Mouse (Mus musculus): Measurements from ENCODE around the gene Slc22a4. TPM values are rescaled to one million over a fixed set of nuclear protein-coding genes. Genes with fewer than 3 reads are reported as not detected.
"Not testable (repeated sequence)": the region's sequence is repeated elsewhere in the genome, so short reads cannot be mapped to it uniquely, and the experiment has no call there.

Slc22a4 gene
- total RNA-seq, 2 experiments from 2014 or later, result 3.5 to 4.7 TPM

DNA sequence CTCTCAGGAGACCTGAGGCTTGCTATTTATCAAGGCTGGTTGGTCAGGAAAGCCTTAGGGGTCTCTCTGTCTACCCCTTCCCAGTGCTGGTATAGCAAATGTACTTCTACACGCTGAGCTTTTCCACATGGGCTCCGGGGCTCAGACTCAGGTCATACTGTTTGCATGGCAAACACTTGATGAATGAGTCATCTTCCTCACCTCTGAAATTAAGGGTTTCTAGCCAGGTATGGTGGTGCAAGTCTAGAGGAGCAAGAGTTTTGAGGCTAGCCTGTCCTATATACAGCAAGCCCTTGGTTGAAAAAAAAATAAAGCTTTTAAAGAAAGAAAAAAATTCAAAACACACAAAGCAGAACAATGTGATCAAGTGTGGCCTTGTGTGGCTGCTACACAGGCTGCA, 16.6 kb downstream of the Slc22a4 start:
- intact Hi-C loops (cut with DNase I), result no loop called here

DNA sequence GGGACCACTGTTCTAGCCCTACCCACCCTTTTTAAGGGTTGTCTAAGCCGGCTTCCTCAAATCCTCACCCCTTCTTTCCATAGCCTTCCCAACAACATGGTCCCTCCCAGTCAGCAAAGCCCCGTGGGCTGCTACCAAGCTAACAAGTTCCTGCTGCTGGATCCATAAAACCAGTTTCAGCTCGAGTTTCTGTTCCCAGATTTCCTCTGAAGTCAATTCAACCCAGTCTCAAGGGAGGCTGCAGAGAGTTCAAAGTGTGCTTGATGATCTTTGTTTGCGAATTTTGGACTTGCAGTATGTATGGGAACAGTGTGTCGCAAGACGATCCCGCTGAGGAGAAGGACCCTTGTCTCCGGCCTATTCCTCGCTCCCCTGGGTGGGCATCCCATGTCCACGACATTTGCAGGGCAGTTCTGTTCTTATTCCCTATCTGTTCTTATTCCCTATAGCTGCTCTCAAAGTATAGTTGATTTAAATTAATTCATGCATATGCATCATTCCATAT, 19.4 kb downstream of the Slc22a4 start:
- no peak for DNase-seq
- intact Hi-C loops (cut with DNase I), result no loop called here

More for the DNA sequence above, 16.6 kb downstream of the Slc22a4 start:
- DNase-seq, result no peak

DNA sequence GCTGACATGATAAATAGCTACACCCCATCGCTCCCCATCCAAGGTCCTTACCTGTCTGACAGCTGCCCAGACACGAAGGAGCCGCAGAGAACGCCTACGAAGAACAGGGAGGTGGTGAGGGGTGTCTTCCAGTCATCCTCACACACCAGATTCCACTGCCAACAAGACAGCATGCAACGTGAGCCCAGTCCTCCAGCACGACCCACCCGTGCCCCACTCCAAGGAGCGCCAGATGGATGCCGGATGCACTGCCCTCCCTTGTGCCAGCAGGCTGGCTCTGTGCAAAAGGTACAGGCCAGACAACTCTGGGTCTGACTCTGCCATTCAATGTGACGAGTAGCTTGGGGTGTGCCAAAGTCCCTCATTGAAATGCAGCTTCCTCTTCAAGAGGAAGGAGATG, 20.2 kb downstream of the Slc22a4 start:
- no peak for DNase-seq
- intact Hi-C loops (cut with DNase I), result no loop called here

DNA sequence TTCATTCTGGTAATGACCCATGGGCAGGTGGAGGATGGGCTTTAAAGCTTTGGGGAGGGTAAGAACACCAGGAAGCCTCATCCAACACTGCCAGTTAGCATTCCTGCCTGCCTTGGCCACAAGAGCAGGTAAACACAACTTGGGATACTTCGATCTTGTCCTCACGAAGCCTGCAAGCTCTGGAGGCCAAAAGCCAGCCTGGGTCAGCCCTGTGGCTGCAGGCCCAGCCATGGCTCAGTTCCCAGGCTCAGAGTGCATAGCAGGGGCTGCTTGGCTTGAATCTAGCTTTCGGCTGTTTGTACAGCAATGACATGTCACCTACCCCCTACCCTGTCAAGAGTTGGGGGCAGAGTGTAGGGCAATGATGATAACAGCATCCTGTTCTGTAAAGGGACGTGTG, 21.0 kb downstream of the Slc22a4 start:
- DNase-seq, result peak; percentile 69 to 82
- intact Hi-C loops (cut with DNase I), result no loop called here

DNA sequence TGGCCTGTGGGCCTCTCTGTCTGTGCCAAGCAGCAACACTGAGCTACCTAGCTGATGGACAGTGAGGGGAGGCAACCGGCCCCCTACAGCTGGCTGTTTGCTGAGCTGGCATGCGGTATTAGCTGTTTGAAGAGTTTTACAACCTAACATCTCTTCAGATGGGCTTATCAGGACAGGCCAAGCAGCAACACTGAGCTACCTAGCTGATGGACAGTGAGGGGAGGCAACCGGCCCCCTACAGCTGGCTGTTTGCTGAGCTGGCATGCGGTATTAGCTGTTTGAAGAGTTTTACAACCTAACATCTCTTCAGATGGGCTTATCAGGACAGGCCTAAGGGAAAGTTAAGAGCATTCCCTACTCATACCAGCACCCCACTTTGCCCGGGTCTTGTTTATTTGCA, 21.5 kb downstream of the Slc22a4 start:
- intact Hi-C loops (cut with DNase I); DNase-seq: not testable (repeated sequence)

DNA sequence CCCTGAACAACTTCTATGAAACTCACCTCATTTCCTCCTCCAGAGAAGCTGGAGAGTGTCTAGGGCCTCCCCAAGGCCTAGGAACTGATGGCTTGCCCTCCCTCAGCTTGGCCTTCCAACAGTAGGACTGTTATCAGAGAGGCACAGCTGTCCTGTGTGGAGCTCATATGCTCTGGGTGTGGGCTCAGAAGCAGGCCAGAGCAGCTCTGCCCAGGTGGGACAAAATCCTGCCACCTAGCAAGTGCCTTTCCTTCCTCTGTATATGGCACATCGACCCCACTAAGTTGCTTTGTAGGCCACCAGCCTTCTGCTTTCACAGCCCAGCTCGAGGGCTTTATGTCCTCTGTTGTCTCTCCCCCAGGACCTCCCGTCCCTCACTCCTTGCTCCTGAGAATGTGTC, 23.2 kb downstream of the Slc22a4 start:
- DNase-seq, result no peak
- intact Hi-C loops (cut with DNase I), result loop anchor here (5.0 kb wide), 1 partner anchor 72 kb away; no protein-coding TSS in a partner anchor

DNA sequence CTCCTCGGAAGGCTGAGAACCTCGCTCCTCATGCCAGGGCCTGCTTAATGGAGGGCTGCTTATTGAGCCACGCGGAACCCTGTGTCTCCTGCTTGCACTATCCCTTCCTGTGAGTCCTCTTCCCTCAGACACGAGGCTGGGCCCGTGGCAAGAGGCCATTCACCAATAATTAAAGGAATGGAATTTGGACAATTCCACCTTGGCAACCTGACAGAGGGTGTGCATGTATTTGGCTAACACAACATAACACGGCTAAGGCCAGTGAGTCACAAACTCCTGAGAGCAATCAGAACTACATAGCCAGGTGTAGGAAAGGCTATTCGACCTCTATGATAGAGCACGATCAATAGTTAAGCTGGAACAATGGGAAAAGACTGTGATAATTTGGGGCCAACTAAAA, 23.7 kb downstream of the Slc22a4 start:
- intact Hi-C loops (cut with DNase I), result loop anchor here (5.0 kb wide), 1 partner anchor 72 kb away; no protein-coding TSS in a partner anchor
- DNase-seq, result peak in 1 of 2 experiments; percentile 62

DNA sequence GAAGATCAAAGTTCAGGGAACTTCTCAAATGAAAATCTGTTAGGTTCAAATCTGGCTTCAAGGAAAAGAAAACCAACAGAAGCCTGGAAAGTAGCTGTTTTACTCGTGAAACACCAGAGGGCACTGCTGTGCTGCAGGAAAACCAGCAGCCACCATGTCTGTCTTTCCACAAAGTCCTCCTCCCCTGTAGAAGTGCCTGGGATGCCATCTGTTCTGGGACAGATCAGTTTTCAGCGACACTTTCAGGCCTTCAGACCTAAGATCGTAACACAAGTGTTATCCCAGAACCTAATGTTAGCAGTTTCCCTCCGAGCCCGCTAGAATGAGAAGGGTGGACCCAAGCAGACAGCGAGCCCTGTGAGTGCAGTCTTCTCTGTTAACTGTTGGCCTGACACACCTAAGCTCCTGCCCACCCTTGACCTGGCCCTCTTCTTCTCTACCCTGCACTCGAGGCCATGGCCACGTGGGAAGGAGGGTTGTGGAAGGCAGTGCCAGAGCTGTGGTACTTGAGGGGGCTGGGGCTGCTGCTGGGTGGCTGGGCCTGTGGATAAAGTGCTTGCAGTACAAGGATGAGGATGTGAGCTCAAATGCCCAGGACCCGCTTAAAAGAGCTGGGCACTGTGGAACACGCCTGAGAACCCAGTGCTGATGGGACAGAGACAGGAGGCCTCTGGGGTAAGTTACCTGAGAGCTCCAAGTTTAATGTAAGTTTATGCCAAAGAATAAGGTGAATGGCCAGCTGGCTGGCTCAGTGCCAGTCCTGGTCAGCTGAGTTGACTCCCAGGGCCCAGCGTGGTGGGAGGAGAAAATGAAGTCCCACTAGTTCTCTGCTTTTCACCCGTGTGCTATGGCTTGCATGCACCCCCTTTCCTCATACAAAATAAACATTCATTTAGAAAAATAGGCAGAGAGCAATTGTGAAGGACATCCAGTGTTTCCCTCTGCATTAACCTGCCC, 24.9 kb downstream of the Slc22a4 start:
- intact Hi-C loops (cut with DNase I), result loop anchor here (1.0 to 5.0 kb wide), 4 partner anchors 51 to 254 kb away; no protein-coding TSS in a partner anchor
- DNase-seq, result peak; percentile 75 to 79

DNA sequence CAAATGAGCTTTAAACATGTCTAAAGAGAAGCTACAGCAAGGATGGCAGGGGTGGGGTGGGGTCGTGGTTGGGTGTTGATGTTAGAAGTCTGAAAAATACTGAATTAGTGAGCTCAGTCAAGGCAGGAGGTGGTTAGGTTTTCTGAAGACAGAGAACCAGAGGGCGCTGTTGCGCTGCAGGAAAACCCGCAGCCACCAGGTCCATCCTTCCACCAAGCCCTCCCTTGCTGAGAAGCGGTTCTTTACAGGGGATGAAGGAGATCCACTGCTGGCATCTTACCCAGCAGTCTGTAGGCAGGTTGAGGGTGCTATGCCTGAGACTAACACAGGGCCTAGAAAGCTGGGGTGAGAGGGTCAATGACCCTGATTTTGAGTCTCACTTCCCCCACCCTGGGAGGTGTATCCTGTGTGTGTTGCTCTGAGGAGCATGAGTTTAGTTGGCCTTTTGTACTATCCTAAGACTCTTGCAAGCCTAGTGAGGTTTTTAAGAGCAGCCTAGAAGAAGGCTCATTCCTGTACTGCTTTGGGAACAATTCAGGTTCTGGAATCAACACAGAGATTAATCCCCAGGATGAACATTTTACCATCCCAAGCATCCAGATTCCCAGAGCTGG, 25.6 kb downstream of the Slc22a4 start:
- DNase-seq, result peak; percentile 67 to 76
- intact Hi-C loops (cut with DNase I), result loop anchor here (1.0 to 5.0 kb wide), 4 partner anchors 52 to 255 kb away; no protein-coding TSS in a partner anchor

DNA sequence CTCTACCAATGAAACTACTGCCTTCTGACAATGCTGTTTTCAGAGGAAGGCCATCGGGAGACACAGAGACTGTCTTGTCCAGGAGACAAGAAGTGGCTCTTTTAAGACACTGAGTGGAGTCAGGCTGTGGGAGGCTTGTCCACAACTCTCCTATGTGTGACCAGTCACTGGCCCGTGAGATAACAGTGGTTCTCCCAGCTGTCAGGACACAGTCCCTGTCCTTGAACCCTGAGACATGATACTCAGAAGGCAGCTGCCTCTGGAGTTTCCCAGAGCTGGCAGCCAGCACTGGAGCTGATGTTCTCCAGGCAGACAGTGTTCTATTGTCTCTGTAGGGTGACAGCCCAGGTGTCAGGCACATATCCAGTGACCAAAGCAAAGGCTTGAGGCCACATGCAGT, 30.2 kb downstream of the Slc22a4 start:
- intact Hi-C loops (cut with DNase I), result no loop called here
- DNase-seq, result no peak

DNA sequence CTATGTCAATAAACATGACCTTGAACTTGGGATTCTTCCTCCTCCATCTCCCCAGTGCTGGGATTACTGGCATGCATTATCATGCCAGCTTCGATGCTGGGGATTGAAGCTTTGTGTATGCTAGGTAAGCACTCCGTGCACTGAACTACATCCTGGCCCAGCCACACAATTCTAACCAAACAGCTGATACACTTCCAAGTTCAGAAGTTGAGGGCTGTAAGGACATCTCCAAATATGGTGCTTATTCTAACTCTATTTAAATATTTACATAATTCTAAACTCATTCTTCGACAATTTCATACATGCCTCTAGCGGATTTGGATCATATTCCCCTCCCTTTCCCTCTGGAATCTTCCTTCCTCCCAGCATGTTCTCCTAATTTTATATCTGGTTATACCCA, 35.6 kb downstream of the Slc22a4 start:
- no peak for DNase-seq
- intact Hi-C loops (cut with DNase I), result no loop called here

DNA sequence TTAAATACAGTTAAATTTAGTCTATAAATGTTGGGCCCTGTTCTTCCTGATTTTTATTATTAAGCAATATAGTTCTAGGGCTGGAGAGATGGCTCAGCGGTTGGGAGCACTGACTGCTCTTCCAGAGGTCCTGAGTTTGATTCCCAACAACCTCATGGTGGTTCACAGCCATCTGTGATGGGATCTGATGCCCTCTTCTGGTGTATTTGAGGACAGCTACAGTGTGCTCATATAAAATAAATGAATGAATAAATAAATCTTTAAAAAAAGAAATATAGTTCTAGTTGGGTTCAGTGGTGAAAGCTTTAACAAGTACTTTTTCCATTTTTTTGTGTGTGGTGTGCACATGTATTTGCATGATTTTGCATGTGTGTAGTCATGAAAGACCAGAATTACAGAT, 38.7 kb downstream of the Slc22a4 start:
- intact Hi-C loops (cut with DNase I), result loop anchor here (5.0 kb wide), 1 partner anchor 57 kb away; no protein-coding TSS in a partner anchor

DNA sequence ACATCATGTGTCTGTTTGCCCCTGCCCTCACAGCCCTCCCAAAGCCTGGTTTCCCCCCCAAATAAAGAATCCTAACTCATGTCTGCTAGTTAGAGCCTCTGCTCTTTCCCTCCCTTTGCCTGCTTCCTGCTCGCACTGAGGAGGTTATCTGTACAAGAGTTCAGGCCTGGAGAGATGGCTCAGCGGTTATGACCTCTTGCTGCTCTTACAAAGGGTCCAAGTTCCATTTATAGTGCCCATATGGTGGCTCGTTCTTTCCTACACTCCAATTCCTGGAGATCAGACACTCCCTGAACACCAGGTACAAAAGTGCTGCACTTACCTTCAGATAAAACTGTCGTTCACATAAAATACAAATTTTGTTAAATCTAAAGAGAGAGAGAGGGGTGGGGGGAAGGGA, 39.8 kb downstream of the Slc22a4 start:
- intact Hi-C loops (cut with DNase I), result loop anchor here (5.0 kb wide), 1 partner anchor 56 kb away; no protein-coding TSS in a partner anchor

More for the DNA sequence above, 38.7 kb downstream of the Slc22a4 start:
- DNase-seq, result no peak

DNA sequence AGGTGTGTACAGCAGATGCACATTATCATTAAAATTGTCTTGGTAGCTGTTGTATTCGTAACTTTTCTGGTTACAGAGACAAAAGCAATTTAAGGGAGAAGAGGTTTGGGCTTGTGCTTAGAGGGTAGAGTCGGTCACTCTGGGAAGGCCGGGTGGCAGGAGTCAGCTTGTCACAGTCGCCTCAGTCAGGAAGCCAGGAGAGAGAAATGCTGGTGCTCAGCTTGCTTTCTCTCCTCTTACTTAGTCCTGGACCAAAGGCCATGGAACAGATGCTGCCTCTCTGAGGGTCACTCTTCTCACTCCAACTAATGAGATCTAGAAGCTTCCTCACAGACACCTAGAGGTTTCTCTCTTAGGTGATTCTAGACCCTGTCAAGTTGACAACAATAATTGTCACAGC, 46.5 kb downstream of the Slc22a4 start:
- no peak for DNase-seq
- intact Hi-C loops (cut with DNase I), result no loop called here

More for the DNA sequence above, 39.8 kb downstream of the Slc22a4 start:
- no peak for DNase-seq

DNA sequence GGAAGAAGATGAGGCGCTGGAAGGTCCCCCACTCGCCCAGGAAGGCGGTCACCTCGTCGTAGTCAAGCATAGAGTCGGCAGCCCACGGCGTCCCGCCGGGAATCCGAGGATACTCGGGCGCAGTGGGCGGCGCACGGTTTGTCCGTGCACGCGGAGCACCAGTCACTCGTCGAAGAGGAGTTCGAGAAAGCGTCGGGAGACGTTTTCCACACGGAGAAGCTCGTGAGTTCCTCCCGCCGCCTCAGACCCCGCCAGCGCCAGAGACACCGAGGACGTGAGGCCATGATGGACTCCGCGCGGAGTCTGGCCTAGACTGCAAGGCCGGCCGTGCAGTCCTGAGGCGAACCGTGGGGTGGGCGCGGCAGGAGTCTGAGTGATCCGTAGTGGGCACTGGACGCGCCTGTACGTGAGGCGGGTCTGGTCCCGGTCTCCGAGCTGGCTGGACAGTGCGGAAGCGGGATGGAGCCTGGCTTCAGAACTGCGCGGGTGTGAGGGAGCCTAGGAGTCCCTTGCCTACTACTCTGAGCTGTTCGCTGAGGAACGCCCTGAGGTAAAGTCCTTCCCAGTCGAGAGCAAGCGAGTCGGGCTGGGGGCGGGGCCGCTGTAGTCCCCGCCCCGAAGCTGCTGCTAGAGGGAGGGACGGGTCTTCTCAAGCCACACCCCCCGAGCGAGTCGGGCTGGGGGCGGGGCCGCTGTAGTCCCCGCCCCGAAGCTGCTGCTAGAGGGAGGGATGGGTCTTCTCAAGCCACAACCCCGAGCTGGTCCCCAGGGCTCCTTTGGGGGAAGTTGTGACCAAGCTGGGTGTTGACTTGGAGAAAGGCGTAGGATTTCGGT, 47.9 kb downstream of the Slc22a4 start, which contains the start of gene Slc22a21:
Slc22a21 (minus strand) TSS at position 545 of the 834 bp plus-strand sequence.
- intact Hi-C loops (cut with DNase I), result no loop called here
- DNase-seq, result peak; percentile 69 to 82

DNA sequence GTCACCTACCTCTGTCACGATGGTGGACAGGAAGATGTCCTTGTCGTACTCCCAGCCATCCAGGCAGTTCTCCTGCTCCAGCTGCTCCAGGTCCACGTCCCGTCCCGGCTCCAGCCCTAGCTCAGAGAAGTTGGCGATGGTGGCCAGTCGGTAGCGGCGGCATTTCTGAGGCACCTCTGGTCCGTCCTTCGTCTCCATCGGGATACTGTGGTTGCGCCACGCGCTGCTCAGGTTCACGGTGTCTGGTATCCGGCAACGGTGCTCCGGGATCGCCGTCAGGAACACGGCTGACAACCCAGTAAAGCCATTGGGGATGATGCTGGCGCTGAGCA, 48.5 kb downstream of the Slc22a4 start:
- DNase-seq; intact Hi-C loops (cut with DNase I): not testable (repeated sequence)

DNA sequence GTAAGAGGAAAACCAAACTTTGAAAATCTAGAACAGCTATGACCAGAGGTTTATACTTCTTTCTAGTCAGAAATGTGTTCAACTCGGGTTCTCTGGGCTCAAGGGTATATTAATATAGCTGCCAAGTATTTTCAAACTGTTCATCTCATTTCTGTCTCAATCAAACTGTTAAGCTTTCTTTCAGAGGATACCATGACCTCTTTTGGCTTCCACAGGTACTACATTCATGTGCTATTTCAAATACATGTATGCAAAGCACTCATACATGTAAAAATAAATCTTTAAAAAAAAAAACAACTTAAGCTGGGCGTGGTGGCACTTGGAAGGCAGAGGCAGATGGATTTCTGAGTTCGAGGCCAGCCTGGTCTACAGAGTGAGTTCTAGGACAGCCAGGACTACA, 50.2 kb downstream of the Slc22a4 start:
- intact Hi-C loops (cut with DNase I), result no loop called here
- no peak for DNase-seq

DNA sequence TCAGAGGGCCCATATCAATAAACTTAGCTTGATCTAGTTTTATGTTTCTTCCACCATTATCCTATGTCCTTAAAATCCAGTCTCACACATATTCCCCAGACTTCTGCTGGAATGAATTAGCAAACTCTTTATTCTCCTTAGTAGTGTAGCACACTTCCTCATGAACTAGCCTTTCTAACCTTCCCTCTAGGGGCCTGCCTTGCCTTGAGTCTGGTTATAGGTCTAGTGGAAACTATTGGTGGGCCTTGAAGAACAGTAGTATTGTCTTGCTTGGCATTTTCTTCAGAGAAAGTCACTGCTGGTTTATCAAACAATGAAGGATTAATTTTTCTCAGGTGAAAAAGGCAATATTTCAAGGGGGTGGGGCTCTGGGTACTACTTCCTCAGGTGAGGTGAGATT, 52.3 kb downstream of the Slc22a4 start:
- no peak for DNase-seq
- intact Hi-C loops (cut with DNase I), result no loop called here

DNA sequence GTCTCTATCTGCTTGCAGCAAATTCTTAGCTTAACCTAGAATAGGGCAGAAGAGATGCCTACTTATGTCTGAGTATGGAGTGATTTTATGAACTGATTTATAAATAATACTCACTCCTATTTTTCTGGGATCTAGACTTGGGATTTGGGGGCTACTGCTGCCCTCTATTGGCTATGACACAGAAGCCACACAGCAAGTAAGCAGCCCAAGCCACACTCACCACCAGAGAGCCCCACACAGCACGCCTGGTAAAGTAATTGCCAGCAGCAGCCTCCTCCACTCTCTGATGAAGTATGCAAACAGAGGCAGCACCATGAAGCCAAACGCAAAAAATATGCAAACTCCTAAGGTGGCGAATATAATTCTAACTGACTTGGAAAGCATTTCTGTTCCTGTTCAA, 68.9 kb downstream of the Slc22a4 start:
- intact Hi-C loops (cut with DNase I), result no loop called here
- DNase-seq, result no peak

DNA sequence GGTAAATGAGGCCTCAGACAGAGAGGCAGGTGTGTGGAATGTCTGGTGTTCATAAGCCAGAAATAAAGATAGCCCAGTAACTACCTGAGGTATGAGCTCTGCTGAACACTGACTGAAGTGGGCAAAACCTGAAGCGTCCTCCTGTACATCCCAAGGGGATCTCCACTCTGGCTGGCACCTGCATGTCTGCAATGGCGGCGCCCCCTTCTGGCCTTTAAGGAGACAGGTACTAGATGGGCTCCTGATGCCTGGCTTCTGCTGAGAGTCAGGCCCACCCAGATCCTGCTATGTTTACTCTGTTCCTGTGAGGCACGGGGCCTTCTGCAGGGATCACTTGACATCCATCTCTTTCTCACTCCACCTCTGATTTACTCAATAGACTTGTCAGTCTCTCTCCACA, 69.7 kb downstream of the Slc22a4 start:
- intact Hi-C loops (cut with DNase I), result not testable (repeated sequence)
- DNase-seq, result peak; percentile 9 to 26

All from heart, postnatal 14 days (tissue).